Mouse (Mus musculus): ENCODE measurements around the gene Ank3. TPM values are rescaled to one million over a fixed set of nuclear protein-coding genes. Genes with fewer than 3 reads are reported as not detected.

The Ank3 gene
- polyA plus RNA-seq, 1 experiment from 2014 or later, result 86.7 TPM

GRCm38 (mm10) chr10:69744871-69745270, 346.3 kb downstream of the Ank3 start:
- H3K36me3 ChIP-seq (ENCODE audit: control insufficient read depth, insufficient read depth, low read length), result no peaks in the 10 kb centered on the region
- 0 out of 2 replicates have a peak overlapping the region, but pooled peaks have one; percentile 24 for H3K27ac ChIP-seq (ENCODE audit: low read length)
- no peaks in the 10 kb centered on the region for H3K27me3 ChIP-seq (ENCODE audit: control insufficient read depth, insufficient read depth, low read depth, low read length)
- no peak overlapping the region for H3K9ac ChIP-seq (ENCODE audit: low read depth, low read length)
- H3K9me3 ChIP-seq (replicated peaks; ENCODE audit: control insufficient read depth, low read length, poor library complexity, severe bottlenecking), result no peaks in the 10 kb centered on the region
- peaks cover 39% of the 10 kb centered on the region for H3K4me1 ChIP-seq (ENCODE audit: control insufficient read depth, insufficient read depth, low read length)
- 57% methylated on average over 5 of the region's 5 CpGs for WGBS
- H3K4me2 ChIP-seq (ENCODE audit: low read length), result no peak overlapping the region
- no peak for ATAC-seq
- H3K4me3 ChIP-seq (ENCODE audit: low read depth, low read length), result no peak overlapping the region

- H3K4me2 ChIP-seq (ENCODE audit: low read length), result no peak overlapping the region
- ATAC-seq, result no peak
- no peaks in the 10 kb centered on the region for H3K27me3 ChIP-seq (ENCODE audit: control insufficient read depth, insufficient read depth, low read depth, low read length)
- no peak overlapping the region for H3K9ac ChIP-seq (ENCODE audit: low read depth, low read length)
- H3K4me1 ChIP-seq (ENCODE audit: control insufficient read depth, insufficient read depth, low read length), result peaks cover 41% of the 10 kb centered on the region
- no peaks in the 10 kb centered on the region for H3K36me3 ChIP-seq (ENCODE audit: control insufficient read depth, insufficient read depth, low read length)
- no peak overlapping the region for H3K4me3 ChIP-seq (ENCODE audit: low read depth, low read length)
- 71% methylated on average over 8 of the region's 8 CpGs for WGBS
- H3K27ac ChIP-seq (ENCODE audit: low read length), result no peak overlapping the region
- no peaks in the 10 kb centered on the region for H3K9me3 ChIP-seq (replicated peaks; ENCODE audit: control insufficient read depth, low read length, poor library complexity, severe bottlenecking)
Measured at GRCm38 (mm10) chr10:69746322-69746721, 347.7 kb downstream of the Ank3 start.

GRCm38 (mm10) chr10:69746730-69747129, 348.2 kb downstream of the Ank3 start:
- Histone ChIP-seq H3K4me1 (ENCODE audit: control insufficient read depth, insufficient read depth, low read length) (peaks cover 44% of the 10 kb centered on the region), H3K27ac (ENCODE audit: low read length) (no peak overlapping the region), H3K9ac (ENCODE audit: low read depth, low read length) (no peak overlapping the region), H3K4me2 (ENCODE audit: low read length) (no peak overlapping the region), H3K4me3 (ENCODE audit: low read depth, low read length) (no peak overlapping the region), H3K36me3 (ENCODE audit: control insufficient read depth, insufficient read depth, low read length) (no peaks in the 10 kb centered on the region), H3K27me3 (ENCODE audit: control insufficient read depth, insufficient read depth, low read depth, low read length) (no peaks in the 10 kb centered on the region), H3K9me3 (replicated peaks; ENCODE audit: control insufficient read depth, low read length, poor library complexity, severe bottlenecking) (no peaks in the 10 kb centered on the region)
- no peak for ATAC-seq
- 47% methylated on average over 5 of the region's 5 CpGs for WGBS

GRCm38 (mm10) chr10:69751416-69751815, 352.8 kb downstream of the Ank3 start:
- H3K4me2 ChIP-seq (ENCODE audit: low read length), result no peak overlapping the region
- 42% methylated on average over 7 of the region's 7 CpGs for WGBS
- no peaks in the 10 kb centered on the region for H3K9me3 ChIP-seq (replicated peaks; ENCODE audit: control insufficient read depth, low read length, poor library complexity, severe bottlenecking)
- H3K4me3 ChIP-seq (ENCODE audit: low read depth, low read length), result no peak overlapping the region
- 0 out of 2 replicates have a peak, but pooled peaks have one; percentile 23 for ATAC-seq
- no peaks in the 10 kb centered on the region for H3K27me3 ChIP-seq (ENCODE audit: control insufficient read depth, insufficient read depth, low read depth, low read length)
- no peaks in the 10 kb centered on the region for H3K36me3 ChIP-seq (ENCODE audit: control insufficient read depth, insufficient read depth, low read length)
- H3K4me1 ChIP-seq (ENCODE audit: control insufficient read depth, insufficient read depth, low read length), result peaks cover 21% of the 10 kb centered on the region
- H3K27ac ChIP-seq (ENCODE audit: low read length), result peak overlapping the region; percentile 33; the same call in 1 of the 2 replicates
- no peak overlapping the region for H3K9ac ChIP-seq (ENCODE audit: low read depth, low read length)

- H3K4me3 ChIP-seq (ENCODE audit: low read depth, low read length), result no peak overlapping the region
- no peaks in the 10 kb centered on the region for H3K27me3 ChIP-seq (ENCODE audit: control insufficient read depth, insufficient read depth, low read depth, low read length)
- no peak overlapping the region for H3K27ac ChIP-seq (ENCODE audit: low read length)
- H3K4me1 ChIP-seq (ENCODE audit: control insufficient read depth, insufficient read depth, low read length), result peaks cover 15% of the 10 kb centered on the region
- WGBS, result 68% methylated on average over 11 of the region's 11 CpGs
- no peaks in the 10 kb centered on the region for H3K9me3 ChIP-seq (replicated peaks; ENCODE audit: control insufficient read depth, low read length, poor library complexity, severe bottlenecking)
- H3K9ac ChIP-seq (ENCODE audit: low read depth, low read length), result no peak overlapping the region
- ATAC-seq, result no peak
- no peak overlapping the region for H3K4me2 ChIP-seq (ENCODE audit: low read length)
- H3K36me3 ChIP-seq (ENCODE audit: control insufficient read depth, insufficient read depth, low read length), result no peaks in the 10 kb centered on the region
Measured at GRCm38 (mm10) chr10:69753464-69753863, 354.9 kb downstream of the Ank3 start.

- WGBS, result 84% methylated on average over 4 of the region's 4 CpGs
- ATAC-seq, result no peak
- Histone ChIP-seq H3K4me3 (ENCODE audit: low read depth, low read length) (no peak overlapping the region), H3K9ac (ENCODE audit: low read depth, low read length) (no peak overlapping the region), H3K4me2 (ENCODE audit: low read length) (no peak overlapping the region), H3K27ac (ENCODE audit: low read length) (no peak overlapping the region), H3K9me3 (replicated peaks; ENCODE audit: control insufficient read depth, low read length, poor library complexity, severe bottlenecking) (no peaks in the 10 kb centered on the region), H3K36me3 (ENCODE audit: control insufficient read depth, insufficient read depth, low read length) (no peaks in the 10 kb centered on the region), H3K4me1 (ENCODE audit: control insufficient read depth, insufficient read depth, low read length) (peaks cover 4% of the 10 kb centered on the region), H3K27me3 (ENCODE audit: control insufficient read depth, insufficient read depth, low read depth, low read length) (no peaks in the 10 kb centered on the region)
Measured at GRCm38 (mm10) chr10:69756956-69757672, 358.5 kb downstream of the Ank3 start.

- 0 out of 2 replicates have a peak, but pooled peaks have one; percentile 30 for ATAC-seq
- Histone ChIP-seq H3K4me2 (ENCODE audit: low read length) (no peak overlapping the region), H3K27ac (ENCODE audit: low read length) (no peak overlapping the region), H3K9ac (ENCODE audit: low read depth, low read length) (no peak overlapping the region), H3K36me3 (ENCODE audit: control insufficient read depth, insufficient read depth, low read length) (no peaks in the 10 kb centered on the region), H3K4me3 (ENCODE audit: low read depth, low read length) (no peak overlapping the region), H3K27me3 (ENCODE audit: control insufficient read depth, insufficient read depth, low read depth, low read length) (no peaks in the 10 kb centered on the region), H3K9me3 (replicated peaks; ENCODE audit: control insufficient read depth, low read length, poor library complexity, severe bottlenecking) (no peaks in the 10 kb centered on the region), H3K4me1 (ENCODE audit: control insufficient read depth, insufficient read depth, low read length) (peaks cover 19% of the 10 kb centered on the region)
- 68% methylated on average over 7 of the region's 7 CpGs for WGBS
Measured at GRCm38 (mm10) chr10:69762977-69763376, 364.4 kb downstream of the Ank3 start.

GRCm38 (mm10) chr10:69764402-69764801, 365.8 kb downstream of the Ank3 start:
- ATAC-seq, result no peak
- no peak overlapping the region for H3K4me2 ChIP-seq (ENCODE audit: low read length)
- H3K27me3 ChIP-seq (ENCODE audit: control insufficient read depth, insufficient read depth, low read depth, low read length), result no peaks in the 10 kb centered on the region
- no peaks in the 10 kb centered on the region for H3K9me3 ChIP-seq (replicated peaks; ENCODE audit: control insufficient read depth, low read length, poor library complexity, severe bottlenecking)
- no peak overlapping the region for H3K4me3 ChIP-seq (ENCODE audit: low read depth, low read length)
- H3K27ac ChIP-seq (ENCODE audit: low read length), result no peak overlapping the region
- H3K36me3 ChIP-seq (ENCODE audit: control insufficient read depth, insufficient read depth, low read length), result no peaks in the 10 kb centered on the region
- WGBS, result 52% methylated on average over 4 of the region's 4 CpGs
- H3K9ac ChIP-seq (ENCODE audit: low read depth, low read length), result no peak overlapping the region
- peaks cover 19% of the 10 kb centered on the region for H3K4me1 ChIP-seq (ENCODE audit: control insufficient read depth, insufficient read depth, low read length)

GRCm38 (mm10) chr10:69777065-69777645, 378.6 kb downstream of the Ank3 start:
- Histone ChIP-seq H3K4me3 (ENCODE audit: low read depth, low read length) (no peak overlapping the region), H3K4me2 (ENCODE audit: low read length) (no peak overlapping the region), H3K9me3 (replicated peaks; ENCODE audit: control insufficient read depth, low read length, poor library complexity, severe bottlenecking) (no peaks in the 10 kb centered on the region), H3K36me3 (ENCODE audit: control insufficient read depth, insufficient read depth, low read length) (no peaks in the 10 kb centered on the region), H3K9ac (ENCODE audit: low read depth, low read length) (no peak overlapping the region), H3K27ac (ENCODE audit: low read length) (no peak overlapping the region), H3K27me3 (ENCODE audit: control insufficient read depth, insufficient read depth, low read depth, low read length) (no peaks in the 10 kb centered on the region), H3K4me1 (ENCODE audit: control insufficient read depth, insufficient read depth, low read length) (no peaks in the 10 kb centered on the region)
- ATAC-seq, result no peak
- 91% methylated on average over 12 of the region's 12 CpGs for WGBS
